Mouse (Mus musculus) heart, adult 2 months (tissue): ENCODE measurements around the gene Pold1.

Experiments
- CTCF ChIP-seq: fragments of 200-600 bp; IDR thresholded peaks from 2 replicates; pipeline ENCODE4 v1.8.1; 2022; ENCODE audit warnings: antibody characterized with exemption, mild to moderate bottlenecking, moderate library complexity
- EP300 ChIP-seq: fragments of 200-500 bp; IDR thresholded peaks from 2 replicates; pipeline ENCODE4 v1.6.1; 2011; ENCODE audit warnings: low read depth, low read length, control low read depth; ENCODE audit not compliant: insufficient read depth
- POLR2A ChIP-seq: fragments of 200-500 bp; IDR thresholded peaks from 2 replicates; pipeline ENCODE4 v1.6.1; 2011; ENCODE audit warnings: mild to moderate bottlenecking, low read depth, low read length, control low read depth; ENCODE audit not compliant: insufficient read depth

- TF ChIP-seq CTCF (no peak), POLR2A (no peak), EP300 (no peak)
These were observed 58.4 kb downstream of the Pold1 start for GRCm38 (mm10) chr7:44490281-44490680.
